Mouse (Mus musculus) cerebellum, adult 11 months (tissue): ENCODE data around the gene Etnppl.

Source experiments
- DNase-seq: peaks from one replicate; pipeline ENCODE4 v3.0.0; 2022

Gene Etnppl

DNA sequence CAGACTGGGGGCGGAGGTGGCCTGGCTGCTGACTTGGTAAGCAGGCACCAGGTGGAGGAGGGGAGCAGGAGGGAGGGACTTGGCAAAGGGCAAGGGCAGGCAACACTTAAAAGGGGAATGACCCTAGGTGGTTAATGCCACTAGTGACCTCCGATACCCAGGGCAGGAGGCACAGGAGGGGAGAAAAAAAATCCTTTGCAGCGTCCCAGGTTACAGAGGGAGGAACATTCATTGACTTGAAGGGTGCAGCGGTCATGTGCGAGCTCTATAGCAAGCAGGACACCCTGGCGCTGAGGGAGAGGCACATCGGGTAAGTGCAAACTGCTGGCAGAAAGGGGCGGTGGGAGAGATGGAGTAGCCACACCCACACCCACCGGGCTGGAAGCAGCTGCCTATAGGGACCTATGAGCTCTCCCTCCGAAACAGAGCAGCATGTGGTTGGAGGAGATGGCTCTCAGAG is at the start of gene Etnppl:
Gene Etnppl (plus strand): TSS at position 10 of the 460 bp plus-strand sequence.
- DNase-seq: no peak

DNA sequence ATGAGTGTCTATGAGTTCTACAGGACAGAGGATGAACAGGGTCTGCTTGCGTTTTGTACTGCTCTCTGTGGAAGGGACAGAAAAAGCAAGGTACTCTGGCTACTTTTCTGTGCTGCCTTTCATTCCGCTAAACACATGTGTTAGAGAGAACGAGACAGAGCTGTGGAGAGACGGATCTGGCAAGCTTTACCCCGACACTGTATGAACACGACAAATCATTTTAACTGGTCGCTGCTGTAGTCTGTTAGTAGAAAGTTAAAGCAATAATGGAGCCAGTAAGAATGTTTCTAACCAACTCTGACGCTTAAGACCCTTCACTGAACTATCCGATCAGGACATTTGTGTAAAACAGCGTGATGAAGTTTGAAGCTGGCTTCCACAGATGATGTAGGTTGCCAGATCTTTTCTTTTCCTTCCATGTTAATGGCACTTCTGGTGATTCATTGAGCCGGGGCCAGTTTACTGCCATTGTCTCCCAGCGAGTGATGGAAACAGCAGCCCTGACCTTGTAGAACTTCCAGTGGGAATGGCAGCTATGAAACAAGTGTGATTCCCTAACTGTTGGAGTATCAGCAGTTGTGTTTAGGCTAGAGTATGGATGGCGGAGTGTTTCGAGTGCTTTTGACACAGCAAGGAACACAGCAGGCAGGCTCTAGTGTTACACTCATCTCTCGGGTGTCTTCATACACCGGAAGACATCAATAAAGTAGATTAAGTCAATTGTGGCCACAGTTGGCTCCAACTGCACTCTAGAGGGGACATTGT is 48.7 kb upstream of the Etnppl start:
- DNase-seq: no peak

DNA sequence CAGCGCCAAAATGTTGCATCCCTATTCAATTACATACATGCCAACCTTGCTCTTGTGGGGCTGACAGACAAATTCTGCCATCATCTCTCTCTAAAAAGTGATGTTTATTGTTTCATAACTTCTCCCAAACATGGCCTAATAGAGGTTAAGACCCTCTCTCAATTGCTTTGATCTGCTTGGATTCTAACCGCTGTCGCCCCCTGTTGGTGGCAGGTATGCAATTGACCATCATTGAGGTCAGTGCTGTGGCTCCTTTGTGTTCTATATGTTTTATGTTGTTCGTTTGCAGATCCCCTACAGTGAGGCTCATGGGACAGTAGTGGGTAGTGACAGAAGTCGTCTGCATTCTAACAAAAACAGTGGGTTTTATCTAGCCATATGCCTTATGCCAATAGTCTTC is 44.0 kb upstream of the Etnppl start:
- no peak for DNase-seq

GRCm38 (mm10) chr3:130574652-130575051 is 42.6 kb upstream of the Etnppl start:
- no peak for DNase-seq

GRCm38 (mm10) chr3:130576683-130577082 is 40.6 kb upstream of the Etnppl start:
- DNase-seq: no peak

GRCm38 (mm10) chr3:130579501-130579900 is 37.7 kb upstream of the Etnppl start:
- no peak for DNase-seq

DNA sequence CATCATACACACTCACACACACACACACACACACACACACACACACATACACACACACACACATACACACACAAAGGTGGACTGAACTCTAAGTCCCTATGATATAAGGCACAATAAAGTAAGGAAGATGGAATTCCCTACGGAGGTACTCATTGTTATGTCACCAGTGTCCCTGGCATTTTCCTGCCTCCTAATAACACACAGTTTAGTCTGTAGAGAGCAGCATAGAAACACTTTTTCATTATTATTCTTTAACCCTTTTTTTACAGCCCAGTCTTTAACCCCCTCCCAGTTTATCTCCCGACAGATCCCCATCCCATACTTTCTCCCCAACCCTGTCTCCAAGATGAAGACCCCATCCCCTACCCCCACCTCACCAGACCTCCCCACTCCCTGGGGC is 35.7 kb upstream of the Etnppl start:
- DNase-seq: no peak

DNA sequence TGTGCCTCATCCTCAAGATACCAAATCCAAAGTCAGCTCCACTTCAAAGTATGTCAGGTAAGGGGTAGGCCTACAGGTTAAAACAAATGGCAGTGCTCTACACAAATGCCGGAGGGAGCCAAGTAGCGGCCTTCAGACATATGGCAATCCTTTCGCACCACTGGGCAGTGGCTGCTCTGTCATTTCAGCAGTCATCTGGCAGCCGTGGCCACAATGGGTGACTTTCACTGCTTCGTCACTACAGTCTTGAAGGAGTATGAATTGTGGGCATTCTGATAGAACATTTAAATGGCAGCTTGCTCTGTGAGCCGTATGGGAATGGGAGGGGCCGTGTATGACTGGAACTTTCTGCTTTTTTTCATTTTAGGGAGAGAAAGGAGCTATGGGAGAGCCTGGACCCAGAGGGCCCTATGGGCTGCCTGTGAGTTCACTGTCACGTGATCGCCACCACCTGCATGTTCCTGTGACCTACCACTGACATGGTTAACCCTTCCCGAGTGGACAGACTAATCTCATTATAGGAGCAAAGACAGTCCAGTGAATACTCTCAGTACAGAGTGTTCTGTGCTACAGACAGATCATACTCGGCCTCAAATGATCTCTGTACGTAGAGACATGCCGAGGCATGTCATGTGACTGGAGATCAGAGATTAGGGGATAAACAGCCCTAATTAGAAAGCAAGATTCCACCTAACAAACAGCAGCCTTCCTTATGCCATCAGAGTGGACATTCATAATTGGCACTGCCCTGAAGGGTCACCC is 34.2 kb upstream of the Etnppl start:
- no peak for DNase-seq

DNA sequence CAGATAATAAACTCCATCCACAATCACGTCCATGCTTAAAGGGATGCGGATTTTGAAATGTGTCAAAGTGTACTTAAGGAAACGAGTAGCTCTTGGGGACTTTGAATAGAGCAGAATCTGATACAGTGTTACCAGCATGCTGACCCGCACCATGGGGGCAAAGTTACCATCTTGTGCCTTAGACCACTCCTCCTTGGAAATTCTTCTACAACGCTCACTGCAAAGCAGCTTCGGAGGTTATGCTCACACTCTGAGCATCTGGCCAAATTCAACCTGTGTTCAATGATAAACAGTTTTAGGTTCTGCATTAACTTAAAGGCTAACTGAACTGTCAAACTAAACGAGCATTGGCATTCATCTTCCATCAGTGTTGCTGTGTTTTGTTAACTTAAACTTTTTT is 33.2 kb upstream of the Etnppl start:
- no peak for DNase-seq

DNA sequence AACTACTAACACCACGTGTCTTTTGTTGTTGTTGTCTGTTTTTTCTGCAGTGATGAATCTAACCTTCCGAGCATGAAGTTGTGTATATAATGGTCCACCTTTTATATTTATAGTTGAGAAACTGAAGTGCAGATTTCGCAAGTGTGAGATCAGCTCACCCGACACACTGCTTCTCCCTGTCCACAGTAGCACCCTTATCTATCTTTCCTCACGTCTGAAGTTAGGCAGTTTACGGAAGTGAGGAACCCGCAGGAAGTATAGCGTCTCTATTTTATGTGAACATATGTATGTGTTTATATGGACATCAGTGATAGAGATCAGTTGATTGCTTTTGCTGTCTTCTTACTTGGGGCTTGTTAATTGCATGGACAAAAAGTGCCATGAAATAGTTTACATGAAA is 22.2 kb upstream of the Etnppl start:
- DNase-seq: no peak

DNA sequence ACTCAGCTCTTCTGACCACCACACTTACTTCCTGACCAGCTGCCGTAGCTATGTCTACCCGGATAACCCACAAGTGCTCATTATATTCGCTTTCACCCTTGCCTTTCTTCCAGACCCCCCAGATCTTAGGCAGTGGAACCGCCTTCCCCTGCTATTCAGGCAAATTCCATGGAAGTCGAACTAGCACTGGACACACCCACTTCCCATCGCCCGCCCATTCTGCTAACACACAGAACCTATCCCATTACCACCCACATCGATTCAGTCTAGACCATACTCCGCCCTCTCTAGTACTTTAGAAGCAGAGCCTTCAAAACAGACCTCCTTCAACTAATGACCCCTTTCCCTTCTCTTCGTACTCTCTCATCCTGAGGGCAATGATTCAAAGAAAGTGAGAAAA is 15.8 kb upstream of the Etnppl start:
- DNase-seq: no peak

DNA sequence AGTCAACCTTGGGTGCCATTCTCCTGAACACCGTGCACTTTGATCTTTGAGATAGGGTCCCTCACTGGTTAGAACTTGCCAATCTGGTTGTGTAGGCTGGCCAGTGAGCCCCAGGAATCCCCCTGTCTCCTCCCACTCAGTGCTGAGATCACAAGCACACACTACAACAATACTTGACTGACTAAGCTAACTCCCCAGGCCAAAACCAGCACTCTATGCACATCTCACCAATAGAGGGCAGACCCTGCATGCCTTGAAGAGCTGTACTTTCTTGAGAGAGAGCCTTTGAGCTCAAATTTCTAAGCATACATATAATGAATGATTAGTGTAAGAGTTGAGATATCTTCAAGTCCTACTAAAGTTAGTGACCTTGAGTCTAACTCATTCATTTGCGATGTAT is 9.3 kb upstream of the Etnppl start:
- no peak for DNase-seq

DNA sequence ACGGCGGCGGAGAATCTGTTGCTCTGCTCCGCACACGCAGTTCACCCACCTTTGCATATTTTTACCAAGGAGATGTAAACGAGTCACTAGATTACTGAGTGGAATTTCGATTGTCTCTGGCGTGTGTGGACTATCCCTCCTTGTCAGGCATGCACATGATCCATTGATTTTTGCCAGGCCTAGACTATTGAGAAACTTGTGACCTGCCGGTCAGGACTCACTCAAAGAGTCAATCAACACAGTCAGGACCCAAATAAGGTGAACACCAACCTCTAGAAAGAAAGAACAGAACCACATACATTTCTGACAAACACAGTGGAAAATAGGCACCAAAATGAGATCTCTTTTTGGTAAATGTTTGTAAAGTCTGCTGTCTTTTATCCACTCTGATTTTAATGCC is 2.8 kb upstream of the Etnppl start:
- no peak for DNase-seq

DNA sequence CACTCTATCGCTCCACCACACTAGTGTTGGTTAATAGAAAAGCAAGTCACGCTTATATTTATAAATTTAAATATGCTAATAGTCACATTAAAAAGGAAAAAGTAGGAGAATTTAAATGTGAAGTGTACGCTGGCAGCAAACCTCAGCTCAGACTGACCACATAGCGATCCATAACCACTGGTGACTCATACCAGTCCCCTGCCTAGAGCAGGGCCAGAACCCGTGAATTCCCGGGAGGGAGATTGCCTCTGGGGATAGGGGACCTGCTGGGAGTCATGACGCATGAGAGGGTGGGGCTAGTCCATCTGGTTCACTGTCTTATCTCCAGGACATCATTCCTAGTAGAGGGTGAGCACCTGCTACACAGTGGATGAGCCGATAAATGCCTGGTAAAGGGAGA is 1.6 kb upstream of the Etnppl start:
- no peak for DNase-seq

- DNase-seq: no peak
These were observed 3.4 kb downstream of the Etnppl start for GRCm38 (mm10) chr3:130620517-130621146.

GRCm38 (mm10) chr3:130628358-130628757 is 11.1 kb downstream of the Etnppl start:
- no peak for DNase-seq

DNA sequence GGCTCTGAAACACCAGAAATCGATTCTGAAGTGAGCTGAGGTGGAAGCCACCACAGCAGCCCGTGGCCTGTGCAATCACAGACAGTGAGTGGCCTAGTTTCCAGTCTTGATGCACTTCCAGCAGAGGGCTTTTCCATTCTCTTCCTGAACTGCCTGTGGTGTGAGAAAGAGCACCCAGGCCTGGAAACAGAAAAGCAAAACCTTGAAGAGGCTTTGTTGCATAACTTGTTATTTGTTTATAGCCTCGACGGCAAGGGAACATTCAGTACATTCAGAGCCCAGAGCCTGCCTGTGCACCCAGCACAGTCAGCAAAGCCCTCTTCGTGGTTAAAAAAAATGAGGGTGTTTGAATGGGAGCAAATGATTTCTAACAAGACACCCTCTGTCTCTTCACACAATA is 16.6 kb downstream of the Etnppl start:
- no peak for DNase-seq

GRCm38 (mm10) chr3:130646110-130646810 is 29.0 kb downstream of the Etnppl start:
- no peak for DNase-seq

GRCm38 (mm10) chr3:130649569-130649968 is 32.3 kb downstream of the Etnppl start:
- no peak for DNase-seq

DNA sequence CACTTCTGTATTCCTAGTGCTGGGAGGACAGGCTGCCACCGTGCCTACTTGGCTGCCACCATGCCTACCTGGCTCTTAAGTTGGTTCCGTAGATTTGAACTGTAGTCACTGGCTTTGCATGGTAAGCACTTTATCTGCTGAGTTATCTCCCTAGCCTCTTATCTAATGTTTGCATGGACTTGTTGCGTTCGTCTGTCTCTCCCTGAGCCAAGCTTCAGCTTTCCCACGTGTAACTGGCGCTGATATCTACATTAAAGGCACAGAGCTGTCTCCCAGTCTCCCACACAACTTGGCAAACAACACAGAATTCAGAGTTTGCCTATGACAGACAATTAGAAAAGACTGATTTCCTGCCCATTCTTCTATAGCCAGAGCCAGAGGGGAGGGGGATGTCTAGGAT is 43.4 kb downstream of the Etnppl start:
- DNase-seq: no peak

DNA sequence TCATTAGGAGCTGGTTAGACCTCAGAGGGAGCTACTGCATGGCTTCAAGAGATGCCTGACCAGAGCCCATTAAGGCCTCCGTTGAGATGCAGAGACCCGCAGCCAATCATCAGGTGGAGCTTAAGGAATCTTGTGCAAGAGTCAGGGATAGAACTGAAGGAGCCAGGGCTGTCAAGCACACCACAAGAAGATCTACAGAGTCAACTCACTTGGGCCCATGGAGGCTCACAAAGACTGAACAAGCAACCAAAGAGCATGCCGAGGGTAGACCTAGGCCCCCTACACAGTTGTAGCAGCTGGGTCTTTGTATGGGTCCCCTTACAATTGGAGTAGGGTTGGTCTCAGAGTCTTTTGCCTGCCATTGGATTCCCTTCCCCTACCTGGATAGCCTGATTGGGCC is 45.2 kb downstream of the Etnppl start:
- no peak for DNase-seq

DNA sequence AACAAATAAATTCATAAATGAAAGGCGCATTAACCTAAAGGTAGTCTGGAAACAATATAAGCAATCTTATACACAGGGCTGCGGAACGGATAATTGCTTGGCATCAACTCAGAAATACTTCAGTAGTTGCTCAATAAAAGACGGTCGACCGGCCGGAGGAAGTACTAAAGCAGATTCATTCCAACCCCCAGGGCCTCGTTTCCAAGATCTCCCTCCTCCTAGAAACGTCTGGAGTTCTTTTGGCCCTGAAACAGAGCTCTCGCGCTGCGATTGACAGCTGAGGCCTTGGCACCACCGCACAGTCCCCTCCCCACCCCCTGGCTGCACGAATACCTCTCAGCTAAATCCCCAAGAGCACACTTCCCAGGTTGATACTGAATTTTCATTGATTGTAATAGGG is 54.0 kb downstream of the Etnppl start:
- DNase-seq: no peak
